Mouse (Mus musculus) adipocyte (in vitro differentiated cells): ENCODE results near the gene Ptpn11.

Experiments used
- DNase-seq: peaks from one replicate; pipeline ENCODE4 v3.0.0-alpha.2; 2016; ENCODE audit warnings: low spot score

Ptpn11 gene

DNA sequence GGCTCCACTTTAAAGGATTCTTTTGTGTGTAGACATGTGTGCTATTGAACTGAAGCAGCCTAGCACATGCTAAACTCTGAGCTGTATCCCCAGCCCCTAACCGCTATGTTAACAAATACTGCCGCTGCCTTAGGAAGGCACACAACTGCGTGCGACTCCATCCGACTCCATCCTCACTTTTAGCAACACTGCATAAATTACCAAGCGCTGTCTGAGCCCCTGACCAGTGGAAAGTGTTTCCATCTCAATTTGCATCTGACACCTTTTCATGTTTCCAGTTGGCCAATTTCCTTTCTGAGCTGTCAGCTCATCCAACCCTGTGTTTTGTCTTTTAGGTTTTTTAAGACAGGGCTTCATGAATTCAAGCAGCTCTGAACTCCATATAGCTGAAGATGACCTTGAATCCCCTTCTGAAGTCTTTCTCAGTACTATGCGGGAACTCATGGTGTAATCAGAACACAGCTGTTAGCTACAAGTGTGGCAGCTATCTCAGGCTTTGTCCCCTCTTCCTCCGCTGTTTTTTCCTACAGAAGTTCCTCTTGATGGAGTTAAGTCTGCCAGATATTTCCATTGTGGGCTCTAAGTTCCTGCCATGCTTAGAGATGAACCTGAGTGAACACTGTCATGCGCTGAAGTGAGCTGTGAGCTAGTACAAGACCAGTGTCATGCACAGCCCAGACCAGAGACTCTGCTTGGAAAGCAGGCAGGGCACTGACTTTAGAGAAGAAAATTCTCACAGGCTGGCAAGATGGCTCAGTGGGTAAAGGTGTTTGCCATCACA, 11.9 kb downstream of the Ptpn11 start:
- DNase-seq: no peak

DNA sequence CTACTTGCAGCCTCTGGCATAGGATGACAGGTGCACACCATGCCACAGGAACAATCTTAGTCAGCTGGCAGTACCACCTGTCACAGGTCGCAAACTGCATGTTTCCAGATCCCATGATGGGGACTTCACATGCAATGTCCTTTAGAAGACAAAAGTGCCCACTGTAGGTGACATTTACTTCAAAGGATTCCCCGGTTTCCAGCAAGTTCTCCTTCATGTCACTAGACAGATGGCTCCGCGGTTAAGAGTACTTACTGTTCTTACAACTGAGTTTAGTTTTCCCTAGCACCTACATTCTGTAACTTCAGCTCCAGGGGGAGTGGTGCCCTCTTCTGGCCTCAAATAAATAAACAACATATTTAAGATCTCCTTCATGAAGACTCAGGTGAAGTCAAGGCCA, 18.4 kb downstream of the Ptpn11 start:
- DNase-seq: no peak

DNA sequence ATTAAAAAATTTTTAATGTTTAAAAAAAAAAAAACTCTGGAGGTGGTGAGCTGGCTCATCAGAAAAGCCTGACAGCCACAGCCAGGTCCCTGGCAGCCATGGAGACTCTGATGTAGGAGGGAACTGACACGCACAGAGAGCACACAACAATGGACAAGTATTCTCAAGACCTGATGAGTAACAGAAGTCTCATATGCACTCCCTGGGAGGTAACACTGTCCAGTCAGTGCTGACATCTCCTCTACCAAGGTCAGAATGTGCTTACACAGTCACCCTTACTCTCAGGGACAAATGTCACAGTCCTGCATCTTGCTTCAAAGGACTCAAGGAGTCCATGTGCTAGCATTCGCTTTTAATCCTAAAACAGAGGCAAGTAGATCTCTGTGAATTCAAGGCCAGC, 21.6 kb downstream of the Ptpn11 start:
- no peak for DNase-seq

DNA sequence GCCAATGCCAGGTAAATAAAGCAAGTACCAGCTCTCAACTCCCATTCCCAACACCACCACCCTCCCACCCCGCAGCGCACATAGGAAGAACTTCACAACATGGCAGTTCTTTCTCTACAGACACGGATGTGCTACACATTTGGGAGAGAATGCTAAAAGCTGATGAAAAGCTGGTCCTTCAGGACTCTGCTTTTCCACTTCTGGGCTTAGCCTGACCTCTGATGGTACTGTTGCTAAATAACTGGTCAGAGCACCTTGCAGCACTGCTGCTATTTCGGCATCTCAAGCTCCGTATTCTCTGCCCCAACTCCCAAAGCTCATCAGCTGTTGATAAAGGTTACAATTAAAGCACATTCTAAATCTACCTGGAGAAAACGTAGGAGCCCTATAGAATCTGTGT, 24.3 kb downstream of the Ptpn11 start:
- DNase-seq: no peak

DNA sequence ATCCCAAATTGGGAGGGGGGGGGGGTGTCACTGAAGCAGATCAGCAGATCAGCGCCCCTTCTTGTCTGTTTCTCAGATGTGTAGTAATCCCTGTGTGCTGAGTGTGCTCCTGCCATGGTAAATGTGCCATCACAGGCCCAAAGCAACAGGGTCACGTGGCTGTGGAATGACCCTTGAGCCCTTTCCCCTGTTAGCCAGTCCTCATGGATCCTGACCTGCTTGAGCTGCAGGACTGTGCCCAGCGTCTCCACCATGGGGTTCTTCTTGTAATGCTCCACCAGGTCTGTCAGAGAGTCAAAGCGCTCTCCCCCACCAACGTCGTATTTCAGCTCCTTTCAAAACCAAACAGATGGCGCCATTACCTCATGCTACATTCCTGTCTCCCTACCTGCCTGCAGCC, 28.3 kb downstream of the Ptpn11 start:
- no peak for DNase-seq

DNA sequence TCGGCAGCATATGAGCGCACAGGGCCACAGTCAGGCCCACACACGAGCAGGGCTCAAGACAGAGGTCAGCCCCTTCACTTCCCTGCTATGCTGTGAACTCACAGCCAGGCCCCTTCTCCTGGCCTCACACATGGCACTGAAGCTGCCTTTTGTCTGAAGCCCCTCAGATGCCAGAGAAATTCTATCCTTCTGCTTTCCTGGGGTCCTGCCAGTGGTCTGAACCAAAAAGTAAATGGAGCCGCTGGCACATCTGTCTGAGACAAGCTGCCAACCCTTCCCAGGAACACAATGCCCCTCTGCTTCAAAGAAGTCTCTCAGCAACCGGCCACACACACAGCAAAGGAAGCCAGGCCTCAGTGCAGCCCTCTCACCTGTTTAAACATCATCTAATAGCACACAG, 28.9 kb downstream of the Ptpn11 start:
- DNase-seq: no peak

DNA sequence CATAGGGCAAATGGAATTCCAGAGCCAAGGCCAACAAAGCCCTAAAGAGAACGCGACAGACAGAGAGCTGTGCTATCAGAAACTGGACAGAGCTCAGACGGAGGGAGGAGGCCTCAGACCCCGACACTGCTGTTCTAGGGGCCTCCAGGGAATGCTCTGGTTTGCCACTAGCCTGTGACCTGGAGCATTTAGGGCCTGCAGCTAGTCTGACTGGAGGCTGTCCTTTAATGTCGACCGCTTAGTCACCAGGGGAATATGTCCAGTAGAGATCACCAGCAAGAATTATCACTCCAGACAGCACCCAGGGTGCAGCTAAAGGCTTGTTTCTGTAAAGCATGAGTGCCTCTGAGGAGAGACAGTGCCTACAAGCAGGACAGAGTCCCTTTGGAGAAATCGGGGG, 32.2 kb downstream of the Ptpn11 start:
- no peak for DNase-seq

DNA sequence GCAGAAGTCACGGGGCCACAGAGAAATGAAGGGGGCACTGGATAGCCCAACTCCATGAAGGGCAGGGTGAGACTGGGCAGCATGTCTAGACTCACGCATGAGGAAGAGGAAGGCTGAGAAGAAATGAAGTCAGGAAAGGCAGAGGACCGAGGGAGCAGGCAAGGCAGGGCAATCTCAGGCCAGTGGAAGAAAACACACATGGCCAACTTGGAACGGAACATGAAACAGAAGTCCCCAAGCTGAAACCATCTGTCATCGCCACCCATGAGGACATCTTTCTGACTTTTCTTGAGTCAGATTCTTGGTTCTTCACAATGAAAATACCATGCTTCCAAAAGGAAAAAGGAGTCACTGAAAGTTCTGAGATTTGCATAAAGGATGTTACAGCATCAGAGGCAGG, 33.7 kb downstream of the Ptpn11 start:
- DNase-seq: no peak

DNA sequence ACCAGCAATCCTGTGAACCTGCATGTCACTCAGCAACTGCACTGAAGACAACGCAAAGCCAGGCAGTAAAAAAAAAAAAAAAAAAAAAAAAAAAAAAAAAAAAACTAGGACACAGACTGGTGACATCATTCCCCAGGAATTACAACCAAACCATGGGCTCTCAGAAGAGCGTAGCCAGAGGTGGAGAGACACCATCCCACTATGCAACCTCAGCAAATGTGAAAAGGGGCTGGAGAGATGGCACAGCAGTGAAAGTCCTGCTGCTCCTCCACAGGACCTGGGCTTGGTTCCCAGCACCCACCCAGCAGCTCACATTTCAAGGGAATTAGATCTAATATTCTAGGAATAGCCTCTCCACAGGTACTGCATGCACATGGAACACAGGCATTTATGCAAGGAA, 34.2 kb downstream of the Ptpn11 start:
- peak; percentile 26 for DNase-seq

DNA sequence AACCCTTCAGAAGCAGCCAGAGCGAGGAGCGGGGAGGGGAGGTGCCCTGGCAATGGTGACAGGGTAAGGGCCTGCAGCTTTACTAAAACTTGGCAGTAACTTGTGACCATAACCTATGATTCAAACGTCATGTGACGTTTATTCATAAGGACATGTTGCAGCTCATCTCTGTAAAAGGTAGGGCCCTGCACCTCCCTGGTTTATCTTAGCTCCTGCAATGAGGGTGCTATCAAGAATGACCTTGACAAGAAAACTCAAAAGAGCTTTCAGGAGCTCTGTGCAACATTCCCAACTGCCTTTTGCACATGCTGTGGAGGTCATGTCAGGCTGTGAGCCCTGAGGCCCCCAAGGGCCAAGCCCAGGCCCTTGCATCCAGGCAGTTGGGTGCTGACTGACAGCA, 35.1 kb downstream of the Ptpn11 start:
- no peak for DNase-seq

DNA sequence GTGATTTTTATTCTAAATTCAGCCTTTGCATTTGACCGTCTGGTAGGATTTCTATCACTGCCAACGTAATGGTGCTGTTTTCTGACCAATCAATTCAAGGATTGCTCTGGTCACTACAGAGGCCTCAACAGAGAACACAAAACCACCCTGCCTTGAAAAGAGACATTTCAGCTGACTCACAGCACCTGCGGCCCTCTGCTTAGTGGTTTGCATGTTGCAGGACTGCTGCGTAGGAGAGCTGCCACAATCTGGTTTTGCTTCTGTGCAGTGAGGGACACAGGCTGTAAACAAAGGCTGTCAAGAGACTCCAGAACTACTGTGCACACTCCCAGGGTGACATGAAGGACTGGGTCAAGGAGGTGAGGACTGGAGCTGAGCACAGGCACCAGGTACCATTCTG, 40.5 kb downstream of the Ptpn11 start:
- no peak for DNase-seq

DNA sequence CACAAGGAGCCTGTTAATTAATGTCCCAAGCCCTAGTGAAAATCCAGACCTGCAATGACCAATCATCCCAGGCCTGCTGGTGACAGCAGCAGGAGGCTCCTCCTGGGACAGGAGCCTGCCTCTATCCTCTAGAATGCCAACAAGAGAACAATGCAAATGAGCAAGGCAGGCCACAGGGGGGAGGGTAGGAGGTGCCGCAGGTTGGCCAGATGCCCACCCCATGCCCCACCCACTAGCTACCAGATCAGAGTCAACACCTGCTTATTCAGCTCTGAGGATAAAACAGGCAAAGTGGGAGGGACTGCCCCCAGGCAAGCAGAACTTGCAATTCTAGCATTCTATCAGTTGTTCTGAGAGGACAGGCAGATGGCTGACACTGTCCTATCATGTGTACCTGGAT, 42.0 kb downstream of the Ptpn11 start:
- DNase-seq: no peak

DNA sequence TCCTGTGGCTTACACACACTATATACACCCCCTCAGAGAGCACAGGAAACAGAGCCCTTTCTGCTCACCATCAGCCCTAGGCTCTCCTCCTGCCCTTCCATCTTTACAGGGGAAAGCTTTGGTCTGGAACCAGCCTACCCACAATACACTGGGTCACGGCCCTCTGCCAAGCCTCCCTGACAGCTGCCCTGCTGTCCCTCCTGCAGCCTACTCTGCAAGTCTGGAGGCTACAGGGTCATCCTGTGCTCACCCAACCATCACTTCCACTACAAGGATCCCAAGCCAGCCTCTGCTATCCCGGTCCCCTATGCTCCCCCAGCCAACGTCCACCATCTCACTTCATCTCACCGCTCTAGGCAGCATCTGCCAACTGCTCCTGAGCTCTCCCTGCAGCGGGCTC, 44.9 kb downstream of the Ptpn11 start:
- DNase-seq: no peak

DNA sequence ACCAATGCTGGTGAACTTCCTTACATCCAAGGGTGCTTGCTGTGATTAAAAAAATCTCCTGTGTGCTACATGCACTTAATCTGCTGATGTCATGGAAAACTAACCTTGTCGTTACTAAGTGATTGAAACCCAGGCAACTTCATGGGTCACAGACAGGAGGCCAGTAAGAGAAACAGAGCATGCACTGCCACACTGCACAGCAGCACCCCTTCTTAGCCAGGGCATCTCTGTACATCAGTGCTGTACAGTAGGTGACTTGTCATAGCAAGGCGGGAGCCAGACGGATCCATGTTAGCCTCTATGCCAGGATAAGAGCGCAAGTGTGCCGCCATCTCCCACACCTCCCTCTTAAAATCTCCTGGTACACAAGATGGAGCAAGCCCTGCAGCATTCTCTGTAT, 45.6 kb downstream of the Ptpn11 start:
- no peak for DNase-seq

DNA sequence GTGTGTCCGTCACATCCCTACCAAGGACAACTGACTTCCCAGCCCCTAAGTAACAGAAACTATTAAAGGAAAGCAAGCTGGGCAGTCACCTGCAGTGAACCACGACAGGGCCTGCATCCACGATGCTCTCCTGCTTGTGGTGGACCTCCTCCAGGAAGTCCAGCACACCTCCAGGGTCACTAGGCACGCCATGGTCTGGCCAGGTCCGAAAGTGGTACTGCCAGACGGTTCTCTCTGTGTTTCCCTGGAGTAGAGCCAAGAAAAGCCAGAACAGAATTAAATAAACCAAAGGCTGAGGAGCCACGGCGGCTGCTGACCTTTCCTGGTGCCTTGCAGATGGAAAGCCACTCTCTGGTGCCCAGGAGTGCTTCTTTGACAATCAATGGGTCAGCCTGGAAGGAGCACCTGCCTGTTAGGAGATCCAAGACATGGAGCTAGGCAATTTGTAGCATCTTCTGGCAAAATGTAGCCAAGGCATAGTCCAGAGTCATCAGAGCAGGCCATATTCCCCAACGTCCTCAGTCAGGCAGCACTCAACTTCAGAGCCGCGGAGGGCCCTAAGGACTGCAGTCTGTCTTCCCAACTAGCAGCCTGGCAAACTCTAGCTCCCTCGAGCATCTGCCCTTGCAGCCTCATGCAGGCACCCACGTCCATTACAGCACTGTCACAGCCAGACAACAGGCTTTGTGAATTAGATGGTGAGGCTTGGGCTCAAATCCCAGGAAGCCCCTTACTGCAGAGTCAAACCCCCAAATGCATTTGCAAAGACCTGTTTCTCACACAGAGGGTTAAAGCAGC, 46.6 kb downstream of the Ptpn11 start:
- DNase-seq: no peak

DNA sequence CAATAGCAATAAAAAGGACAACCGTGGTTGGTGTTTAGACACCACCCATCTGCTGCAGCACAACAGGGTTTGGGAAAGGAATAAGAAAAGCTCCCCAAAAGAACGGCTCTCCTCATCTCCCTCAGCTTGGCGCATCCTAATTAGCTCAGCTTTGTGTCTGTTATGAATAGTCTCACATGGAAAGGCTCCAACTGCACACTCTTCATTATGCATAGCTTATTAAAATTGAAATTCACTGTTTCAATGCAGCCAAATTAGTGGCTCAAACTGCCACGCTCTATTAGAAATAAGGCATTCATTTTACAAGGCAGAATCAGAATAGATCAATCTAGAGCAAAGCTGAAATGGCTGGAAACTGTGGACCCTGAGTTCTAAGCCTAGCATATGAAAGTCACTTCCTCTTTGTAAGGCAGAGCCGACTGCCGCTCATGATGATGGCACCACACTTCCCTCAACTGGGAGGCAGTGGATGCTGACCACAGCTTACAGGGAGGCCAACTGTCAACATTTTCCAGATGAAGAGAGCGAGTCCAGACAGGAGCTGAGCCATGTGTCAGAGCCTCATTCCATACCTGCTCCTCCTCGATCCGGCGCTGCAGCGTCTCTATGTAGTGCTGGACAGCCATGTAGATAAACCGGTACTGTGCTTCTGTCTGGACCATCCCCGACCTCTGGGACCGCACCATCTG, 48.6 kb downstream of the Ptpn11 start:
- DNase-seq: no peak

DNA sequence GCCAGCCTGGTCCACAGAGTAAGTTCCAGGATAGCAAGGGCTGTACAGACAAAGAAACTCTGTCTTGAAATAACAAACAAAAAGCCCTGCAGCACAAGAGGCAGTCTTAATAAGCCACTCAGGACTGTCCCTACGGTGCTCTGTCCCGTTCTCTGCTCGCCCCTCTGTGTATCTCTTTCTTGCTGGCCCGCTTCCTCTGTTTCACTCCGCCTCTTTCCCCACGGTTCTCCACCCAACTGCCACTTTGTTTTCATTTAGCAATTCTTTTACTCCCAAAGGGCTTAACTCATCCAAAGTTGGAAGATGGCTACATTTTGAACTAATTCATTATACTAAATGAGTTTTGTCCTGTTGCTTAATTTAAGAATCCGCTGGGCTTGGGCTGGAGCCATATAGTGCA, 50.9 kb downstream of the Ptpn11 start:
- peak; percentile 36 for DNase-seq

DNA sequence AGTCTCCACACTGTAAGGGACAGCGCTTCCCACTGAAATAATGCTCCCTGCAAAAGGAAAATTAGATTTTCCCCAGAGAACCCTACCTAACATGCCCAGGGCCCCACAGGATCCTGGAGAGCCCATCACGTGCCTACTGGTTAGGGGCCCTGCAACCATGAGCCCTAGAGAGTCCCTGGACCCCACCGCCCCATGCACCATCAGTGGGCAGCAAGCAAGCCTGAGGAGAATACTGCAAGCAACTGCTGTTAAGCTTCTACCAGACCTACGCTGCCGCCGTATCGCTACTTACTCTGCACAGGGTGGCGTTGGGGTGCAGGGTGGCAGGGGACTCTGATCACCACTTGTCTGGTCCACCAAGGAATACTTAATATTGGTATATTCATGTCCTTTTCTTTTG, 54.1 kb downstream of the Ptpn11 start:
- no peak for DNase-seq

DNA sequence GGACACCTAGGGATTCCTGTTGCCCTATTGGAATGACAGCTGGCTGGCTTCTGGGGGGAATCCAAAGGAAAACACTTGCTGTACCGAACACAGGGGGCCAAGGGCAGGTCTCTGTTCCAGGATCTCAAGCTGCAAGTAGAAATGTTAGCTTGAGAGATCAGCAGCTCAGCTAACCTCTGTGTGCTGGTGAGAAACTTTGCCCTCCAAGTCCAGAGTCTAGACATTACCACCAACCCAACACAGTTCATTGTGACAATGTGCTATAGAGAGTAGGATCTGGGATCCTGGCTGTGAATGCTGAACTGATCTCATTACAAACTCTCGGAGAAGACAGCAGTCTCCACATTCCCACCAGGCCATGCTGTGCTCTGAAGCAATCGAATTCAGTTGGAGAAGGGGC, 59.4 kb downstream of the Ptpn11 start:
- no peak for DNase-seq

DNA sequence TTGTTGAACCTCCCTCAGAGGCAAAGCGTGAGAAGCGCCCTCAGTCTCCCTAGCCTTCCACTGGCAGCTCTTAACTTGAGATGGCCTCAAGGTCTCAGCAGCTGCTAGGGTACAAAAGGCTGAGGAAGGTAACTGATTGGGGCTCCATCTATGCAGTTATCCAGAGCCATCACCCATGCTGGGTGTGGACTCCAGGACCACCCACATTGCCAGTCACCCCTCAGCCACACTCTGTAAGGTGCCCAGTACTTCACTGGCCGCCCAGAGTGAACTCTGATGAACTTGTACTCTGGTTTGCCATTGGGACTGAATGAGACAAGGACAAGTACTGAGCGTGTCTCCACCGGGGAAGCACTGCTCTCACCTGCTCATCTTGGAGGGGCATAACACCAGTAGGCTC, 61.9 kb downstream of the Ptpn11 start:
- DNase-seq: no peak

DNA sequence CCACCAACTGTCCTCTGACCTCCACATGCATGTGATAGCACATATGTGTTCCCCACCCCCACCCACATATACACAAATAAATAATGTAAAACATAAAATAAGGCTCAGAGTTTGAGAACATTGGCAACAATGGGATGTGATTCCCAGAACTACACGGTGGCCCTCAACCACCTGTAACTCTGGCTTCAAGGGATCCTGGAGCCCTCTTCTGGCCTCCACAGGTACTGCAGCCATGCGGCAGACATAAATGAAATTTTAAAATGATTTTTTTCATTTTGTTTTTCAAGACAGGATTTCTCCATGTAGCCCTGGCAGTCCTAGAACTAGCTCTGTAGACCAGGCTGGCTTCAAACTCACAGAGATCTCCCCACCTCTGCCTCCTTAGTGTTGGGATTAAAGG, 65.1 kb downstream of the Ptpn11 start:
- no peak for DNase-seq

DNA sequence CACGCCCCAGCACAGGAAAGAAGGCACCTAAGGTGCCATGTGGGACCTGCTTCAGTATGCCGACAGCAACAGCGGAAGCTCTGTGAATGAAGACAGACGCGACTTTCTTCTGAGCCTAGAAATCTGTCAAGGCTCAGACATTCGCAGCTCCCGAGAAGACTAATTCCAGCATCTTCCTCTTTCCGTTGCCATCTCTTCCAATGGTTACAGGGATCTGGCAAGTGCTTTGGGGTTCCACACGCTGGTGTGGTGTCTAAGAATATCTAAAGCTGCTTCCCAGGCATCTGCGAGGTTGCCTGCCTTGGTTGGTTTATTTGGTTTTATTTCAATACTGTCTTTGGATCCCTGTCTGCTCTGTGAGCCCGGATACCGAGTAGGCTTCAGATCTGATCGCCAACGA, 65.6 kb downstream of the Ptpn11 start:
- DNase-seq: no peak
